10 mouse cellular contexts compared by ENCODE assay signal in the genomic region with DNA sequence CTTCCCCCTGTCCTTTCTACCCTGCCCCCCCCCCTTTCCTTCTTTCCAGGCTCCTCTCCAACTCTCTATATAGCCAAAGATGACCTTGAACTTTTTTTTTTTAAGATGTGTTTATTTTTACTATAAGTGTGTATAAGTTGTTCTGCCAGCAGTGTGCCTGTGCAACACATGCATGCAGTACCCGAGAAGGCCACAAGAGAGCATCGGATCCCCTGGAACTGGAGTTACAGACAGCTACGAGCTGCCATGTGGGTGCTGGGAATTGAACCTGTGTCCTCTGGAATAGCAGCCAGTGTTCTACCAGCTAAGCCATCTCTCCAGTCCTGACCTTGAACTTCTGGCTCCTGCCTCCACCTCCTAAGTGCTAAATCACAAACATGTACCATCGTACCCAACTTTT. TPM values are rescaled to one million over a fixed set of nuclear protein-coding genes. Genes with fewer than 3 reads are reported as not detected.
DNase-seq lines count a peak whose midpoint lies in the region; ATAC-seq and TF ChIP-seq lines count a peak whose summit lies in the region.
"Had no signal": no experiment of that assay in that cellular context is flagged by ENCODE, and none has a peak within 500 bp of the region (broad histone marks: within the 10 kb centered on the region; RNA-seq: fewer than 3 reads in every experiment).

No protein-coding gene starts in this region.

- ATAC-seq in lung, postnatal 0 days: no peak
- no peak for ATAC-seq in G1E (ENCODE audit: extremely low read depth, insufficient number of reproducible peaks, low FRiP score, poor library complexity, severe bottlenecking)
- ATAC-seq in limb, embryonic 11.5 days (ENCODE audit: insufficient number of reproducible peaks, low FRiP score, low TSS enrichment, low read depth): no peak
- ATAC-seq: midbrain, embryonic 16.5 days had no signal

- peak; percentile 39 for DNase-seq in heart, postnatal 4 days
- no peak for DNase-seq in heart, adult 18-20 months
- DNase-seq in lung, postnatal 0 days (ENCODE audit: low spot score): no peak
- DNase-seq in lung, postnatal 36 days: no peak
- DNase-seq in G1E (ENCODE audit: low spot score): no peak
- DNase-seq in limb, embryonic 11.5 days (ENCODE audit: low spot score): peak; percentile 39
- DNase-seq in adrenal gland, adult 8-10 months: no peak
- DNase-seq: adrenal gland, adult 2 months; cerebellum, adult 11 months had no signal

- no peaks in the 10 kb centered on the region for H3K27me3 ChIP-seq in lung, postnatal 0 days (replicated peaks; ENCODE audit: insufficient read depth, low read length)
- H3K27me3 ChIP-seq in G1E (ENCODE audit: insufficient read depth, low read length): peaks cover 56% of the 10 kb centered on the region
- no peaks in the 10 kb centered on the region for H3K27me3 ChIP-seq in limb, embryonic 11.5 days (ENCODE audit: control insufficient read depth, insufficient read depth, low read length)

- H3K27ac ChIP-seq in lung, postnatal 0 days (ENCODE audit: low read length): no peak overlapping the region
- H3K27ac ChIP-seq in limb, embryonic 11.5 days (replicated peaks; ENCODE audit: low read depth, low read length): no peak overlapping the region

- no peak for TF ChIP-seq EP300 in lung, postnatal 0 days (IDR thresholded peaks at IDR 0.05)

- no peak overlapping the region for H3K4me3 ChIP-seq in lung, postnatal 0 days (ENCODE audit: low read depth, low read length)
- H3K4me3 ChIP-seq in G1E (ENCODE audit: low read depth, low read length): no peak overlapping the region
- no peak overlapping the region for H3K4me3 ChIP-seq in limb, embryonic 11.5 days (ENCODE audit: low read depth, low read length)

- peak; percentile 48 for TF ChIP-seq CTCF in lung, postnatal 0 days (IDR thresholded peaks at IDR 0.05)
- peak; percentile 45; the same call in 1 of the 2 replicates for TF ChIP-seq CTCF in G1E (IDR thresholded peaks at IDR 0.05; ENCODE audit: low read depth, low read length)

- H3K36me3 ChIP-seq in lung, postnatal 0 days (ENCODE audit: insufficient read depth, low read length): no peaks in the 10 kb centered on the region
- no peaks in the 10 kb centered on the region for H3K36me3 ChIP-seq in G1E (replicated peaks)
- H3K36me3 ChIP-seq in limb, embryonic 11.5 days (ENCODE audit: control insufficient read depth, insufficient read depth, low read length): no peaks in the 10 kb centered on the region

- WGBS in lung, postnatal 0 days: 84% methylated on average over 4 of the region's 4 CpGs
- WGBS in limb, embryonic 11.5 days: 92% methylated on average over 4 of the region's 4 CpGs

- H3K4me2 ChIP-seq in lung, postnatal 0 days (replicated peaks; ENCODE audit: low read depth, low read length): no peak overlapping the region
- H3K4me2 ChIP-seq in limb, embryonic 11.5 days (ENCODE audit: low read depth, severe bottlenecking): no peak overlapping the region

- H3K4me1 ChIP-seq in lung, postnatal 0 days (ENCODE audit: insufficient read depth, low read depth, low read length): peaks cover 6% of the 10 kb centered on the region; the same call in 1 of the 2 replicates
- H3K4me1 ChIP-seq in G1E (ENCODE audit: insufficient read depth, low read depth, low read length): peaks cover 7% of the 10 kb centered on the region; the same call in 1 of the 2 replicates
- peaks cover 22% of the 10 kb centered on the region for H3K4me1 ChIP-seq in limb, embryonic 11.5 days (ENCODE audit: control insufficient read depth, insufficient read depth, low read length)

- H3K9ac ChIP-seq in lung, postnatal 0 days (replicated peaks; ENCODE audit: low read depth): no peak overlapping the region
- no peak overlapping the region for H3K9ac ChIP-seq in limb, embryonic 11.5 days (ENCODE audit: low read length)

- no peaks in the 10 kb centered on the region for H3K9me3 ChIP-seq in lung, postnatal 0 days (ENCODE audit: low read length)
- peaks cover 3% of the 10 kb centered on the region; the same call in 1 of the 2 replicates for H3K9me3 ChIP-seq in G1E (replicated peaks)
- H3K9me3 ChIP-seq in limb, embryonic 11.5 days (ENCODE audit: control insufficient read depth, low read length): no peaks in the 10 kb centered on the region

RNA-seq across cellular contexts. Expression of a gene that starts 9.5 kb away (rescaled TPM):
- total RNA-seq in heart, postnatal 4 days (2021): 10 to 100 TPM; 96.2 to 97.8 TPM
- 10 to 100 TPM; 58.3 to 64.3 TPM for total RNA-seq in heart, adult 18-20 months (2021)
- polyA plus RNA-seq in lung, postnatal 0 days (2015; fragmentation: Nextera tagmentation; extraction: Ambion mirVana): 430 and 477 TPM in 2 replicates
- not detected in 2 replicates for total RNA-seq in G1E (2014; fragmentation: Nextera tagmentation)
- total RNA-seq in G1E (2017): 0.22 TPM in 1 of 2 replicates, not detected in the other
- not detected in 2 replicates for polyA plus RNA-seq in G1E (2012)
- 534 and 581 TPM in 2 replicates for polyA plus RNA-seq in limb, embryonic 11.5 days (2014; fragmentation: Nextera tagmentation; extraction: Ambion mirVana)
- 10 to 100 TPM; 58.3 to 76.8 (median 73.8) TPM for total RNA-seq in adrenal gland, adult 8-10 months (2022)

RNA-seq across cellular contexts. Expression of a gene that starts 19.4 kb away (rescaled TPM):
- 1 to 10 TPM; 5.8 to 9.7 TPM for total RNA-seq in heart, postnatal 4 days (2021)
- 1 to 10 TPM; 1.3 to 1.4 TPM for total RNA-seq in heart, adult 18-20 months (2021)
- 17.8 and 19.1 TPM in 2 replicates for polyA plus RNA-seq in lung, postnatal 0 days (2015; fragmentation: Nextera tagmentation; extraction: Ambion mirVana)
- total RNA-seq in G1E (2014; fragmentation: Nextera tagmentation): 29.9 and 70.3 TPM in 2 replicates
- total RNA-seq in G1E (2017): 14.1 and 16.3 TPM in 2 replicates
- 45.6 and 45.9 TPM in 2 replicates for polyA plus RNA-seq in G1E (2012)
- 4.7 and 5.7 TPM in 2 replicates for polyA plus RNA-seq in limb, embryonic 11.5 days (2014; fragmentation: Nextera tagmentation; extraction: Ambion mirVana)
- 1 to 10 TPM; 2.6 to 3.6 (median 2.7) TPM for total RNA-seq in adrenal gland, adult 8-10 months (2022)

RNA-seq across cellular contexts. Expression of a gene that starts 53.3 kb away (rescaled TPM):
- 1 to 10 TPM; 3.3 to 3.7 TPM for total RNA-seq in heart, postnatal 4 days (2021)
- 1 to 10 TPM; 7.6 to 9.1 TPM for total RNA-seq in heart, adult 18-20 months (2021)
- 5.4 and 5.5 TPM in 2 replicates for polyA plus RNA-seq in lung, postnatal 0 days (2015; fragmentation: Nextera tagmentation; extraction: Ambion mirVana)
- total RNA-seq in G1E (2014; fragmentation: Nextera tagmentation) (0.30 TPM in 1 of 2 replicates, not detected in the other), G1E (2017) (0.05 and 0.06 TPM in 2 replicates)
- 0.04 and 0.05 TPM in 2 replicates for polyA plus RNA-seq in G1E (2012)
- polyA plus RNA-seq in limb, embryonic 11.5 days (2014; fragmentation: Nextera tagmentation; extraction: Ambion mirVana): 3.0 and 3.2 TPM in 2 replicates
- 1 to 10 TPM; 2.5 to 4.9 (median 3.6) TPM for total RNA-seq in adrenal gland, adult 8-10 months (2022)

Comparison
In these comparisons a context has a peak if more than half of its experiments do, and no peak if none do; other contexts are left out.
1. DNase-seq: peak in heart, postnatal 4 days (single experiment) and limb, embryonic 11.5 days (single experiment); none in heart, adult 18-20 months (0 of 2), lung, postnatal 0 days (single experiment), lung, postnatal 36 days (single experiment), G1E (single experiment) and adrenal gland, adult 8-10 months (single experiment).
2. RNA of a gene that starts 9.5 kb away (total RNA-seq): 96.2 to 97.8 TPM in heart, postnatal 4 days, 58.3 to 76.8 TPM in adrenal gland, adult 8-10 months and 58.3 to 64.3 TPM in heart, adult 18-20 months; 0.22 TPM in G1E; every median in the first group is over 10 times any median in the second.